19 mouse cellular contexts compared by ENCODE assay signal in the genomic region with DNA sequence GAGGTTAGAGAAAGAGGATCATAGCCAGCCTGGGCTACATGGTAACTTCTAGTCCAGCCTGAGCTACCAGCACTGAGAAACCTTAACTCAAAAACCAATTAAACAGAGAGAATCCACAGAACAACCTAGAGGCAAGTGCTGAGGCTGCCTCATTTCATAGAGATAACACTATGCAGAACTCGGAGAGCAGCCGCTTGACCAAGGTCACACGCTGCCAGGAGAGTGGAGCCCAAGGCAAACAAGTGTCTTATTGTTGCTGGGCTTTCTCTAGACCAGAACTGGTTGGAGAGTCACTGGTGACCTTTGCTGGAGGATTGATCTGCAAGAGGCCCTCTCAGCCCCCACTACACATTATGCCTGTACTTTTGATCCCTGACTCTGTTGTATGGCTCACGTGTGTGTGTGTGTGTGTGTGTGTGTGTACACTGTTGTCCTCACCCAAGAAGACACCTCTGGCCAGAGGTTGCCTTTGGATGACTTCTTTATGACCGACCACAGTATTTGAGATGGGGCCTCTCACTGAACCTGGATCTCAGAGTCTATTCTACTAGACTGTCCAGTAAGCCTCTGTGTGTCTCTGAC. TPM values are rescaled to one million over a fixed set of nuclear protein-coding genes. Genes with fewer than 3 reads are reported as not detected.
DNase-seq lines count a peak whose midpoint lies in the region; ATAC-seq and TF ChIP-seq lines count a peak whose summit lies in the region.
"Had no signal": no experiment of that assay in that cellular context is flagged by ENCODE, and none has a peak within 500 bp of the region (broad histone marks: within the 10 kb centered on the region; RNA-seq: fewer than 3 reads in every experiment).

No protein-coding gene starts in this region.

- no peak for ATAC-seq in hindbrain, embryonic 13.5 days (ENCODE audit: low FRiP score)
- ATAC-seq in hindbrain, embryonic 11.5 days (ENCODE audit: low FRiP score), result no peak
- ATAC-seq in stomach, embryonic 14.5 days (ENCODE audit: insufficient number of reproducible peaks, insufficient read depth, low FRiP score, low read depth), result 0 out of 2 replicates have a peak, but pooled peaks have one; percentile 14
- ATAC-seq in stomach, postnatal 0 days (ENCODE audit: low FRiP score, low TSS enrichment), result no peak
- ATAC-seq: activated CD4-positive, CD25-positive, alpha-beta regulatory T cell, adult 4 months had no signal

- no peak overlapping the region for H3K4me2 ChIP-seq in hindbrain, embryonic 13.5 days
- no peak overlapping the region for H3K4me2 ChIP-seq in hindbrain, embryonic 11.5 days (replicated peaks; ENCODE audit: low read depth, low read length)
- no peak overlapping the region for H3K4me2 ChIP-seq in stomach, embryonic 14.5 days (replicated peaks; ENCODE audit: low read depth, low read length)
- no peak overlapping the region for H3K4me2 ChIP-seq in stomach, postnatal 0 days (replicated peaks; ENCODE audit: low read depth)
- H3K4me2 ChIP-seq: embryonic facial prominence, embryonic 15.5 days; hindbrain, embryonic 14.5 days; limb, embryonic 13.5 days had no signal

- H3K36me3 ChIP-seq in hindbrain, embryonic 13.5 days, result 0 out of 2 replicates have a peak, but pooled peaks cover under 1% of the 10 kb centered on the region
- no peaks in the 10 kb centered on the region for H3K36me3 ChIP-seq in hindbrain, embryonic 11.5 days (ENCODE audit: control insufficient read depth, insufficient read depth, low read length)
- H3K36me3 ChIP-seq in stomach, embryonic 14.5 days (ENCODE audit: control insufficient read depth, insufficient read depth, low read length), result no peaks in the 10 kb centered on the region; the same call in 1 of the 2 replicates
- no peaks in the 10 kb centered on the region for H3K36me3 ChIP-seq in stomach, postnatal 0 days (ENCODE audit: control insufficient read depth, insufficient read depth, low read length)
- H3K36me3 ChIP-seq: limb, embryonic 13.5 days had no signal

- no peaks in the 10 kb centered on the region for H3K9me3 ChIP-seq in hindbrain, embryonic 13.5 days
- no peaks in the 10 kb centered on the region for H3K9me3 ChIP-seq in hindbrain, embryonic 11.5 days (ENCODE audit: control insufficient read depth, low read length)
- no peaks in the 10 kb centered on the region for H3K9me3 ChIP-seq in stomach, embryonic 14.5 days (ENCODE audit: control insufficient read depth, low read depth, low read length)
- no peaks in the 10 kb centered on the region for H3K9me3 ChIP-seq in stomach, postnatal 0 days (ENCODE audit: control insufficient read depth, low read length)
- H3K9me3 ChIP-seq: embryonic facial prominence, embryonic 15.5 days; limb, embryonic 13.5 days had no signal

- TF ChIP-seq CTCF in cerebellum, adult 2 months (IDR thresholded peaks at IDR 0.05; ENCODE audit: borderline replicate concordance, insufficient read depth, low read depth, low read length), result no peak
- no peak for TF ChIP-seq CTCF in stomach, postnatal 0 days (IDR thresholded peaks at IDR 0.05; ENCODE audit: low read depth)

- no peaks in the 10 kb centered on the region for H3K27me3 ChIP-seq in cerebellum, adult 2 months (ENCODE audit: control insufficient read depth, insufficient read depth, low read length)
- H3K27me3 ChIP-seq in hindbrain, embryonic 13.5 days, result no peaks in the 10 kb centered on the region
- no peaks in the 10 kb centered on the region for H3K27me3 ChIP-seq in hindbrain, embryonic 11.5 days (ENCODE audit: control insufficient read depth, insufficient read depth, low read length)
- no peaks in the 10 kb centered on the region for H3K27me3 ChIP-seq in stomach, embryonic 14.5 days (ENCODE audit: control insufficient read depth, insufficient read depth, low read length)
- H3K27me3 ChIP-seq in stomach, postnatal 0 days (ENCODE audit: control insufficient read depth, insufficient read depth, low read length), result no peaks in the 10 kb centered on the region
- H3K27me3 ChIP-seq: embryonic facial prominence, embryonic 15.5 days; limb, embryonic 13.5 days had no signal

- H3K27ac ChIP-seq in cerebellum, adult 2 months (ENCODE audit: insufficient read depth, low read length), result peak overlapping the region; percentile 22
- peak overlapping the region; percentile 24; the same call in 1 of the 2 replicates for H3K27ac ChIP-seq in hindbrain, embryonic 13.5 days
- H3K27ac ChIP-seq in hindbrain, embryonic 11.5 days (ENCODE audit: low read depth, low read length), result no peak overlapping the region
- no peak overlapping the region for H3K27ac ChIP-seq in stomach, embryonic 14.5 days (ENCODE audit: low read length)
- H3K27ac ChIP-seq in stomach, postnatal 0 days (replicated peaks), result no peak overlapping the region
- H3K27ac ChIP-seq: embryonic facial prominence, embryonic 15.5 days; heart, adult 2 months; hindbrain, embryonic 14.5 days; limb, embryonic 13.5 days had no signal

- no peak for DNase-seq in cerebellum, adult 2 months
- DNase-seq in cerebellum, adult 11 months, result no peak
- no peak for DNase-seq in hindbrain, embryonic 11.5 days (ENCODE audit: low spot score)
- DNase-seq in stomach, postnatal 0 days (ENCODE audit: low spot score), result no peak
- peak; percentile 67 for DNase-seq in testis, postnatal 14 days (ENCODE audit: low spot score)
- no peak for DNase-seq in Muller cell, postnatal 12 days (ENCODE audit: inconsistent ontology term)
- DNase-seq: cerebellum, postnatal 10 days; heart, adult 2 months; kidney, adult 18-20 months; kidney, postnatal 10 days; lung, adult 18-20 months; retina, postnatal 1 day; right cerebral cortex, postnatal 4 days had no signal

- H3K4me3 ChIP-seq in cerebellum, adult 2 months (replicated peaks; ENCODE audit: insufficient read depth, low read depth, low read length), result no peak overlapping the region
- H3K4me3 ChIP-seq in hindbrain, embryonic 13.5 days, result no peak overlapping the region
- H3K4me3 ChIP-seq in hindbrain, embryonic 11.5 days (ENCODE audit: low read depth, low read length), result no peak overlapping the region
- no peak overlapping the region for H3K4me3 ChIP-seq in stomach, embryonic 14.5 days (ENCODE audit: low read depth, low read length)
- no peak overlapping the region for H3K4me3 ChIP-seq in stomach, postnatal 0 days (ENCODE audit: low read depth, low read length)
- H3K4me3 ChIP-seq: embryonic facial prominence, embryonic 15.5 days; heart, adult 2 months; limb, embryonic 13.5 days had no signal

- peaks cover 33% of the 10 kb centered on the region for H3K4me1 ChIP-seq in cerebellum, adult 2 months (ENCODE audit: control insufficient read depth, insufficient read depth, low read length)
- peaks cover 78% of the 10 kb centered on the region for H3K4me1 ChIP-seq in hindbrain, embryonic 13.5 days (replicated peaks)
- H3K4me1 ChIP-seq in hindbrain, embryonic 11.5 days (replicated peaks; ENCODE audit: control insufficient read depth, insufficient read depth, low read length), result peaks cover 18% of the 10 kb centered on the region
- H3K4me1 ChIP-seq in stomach, embryonic 14.5 days (ENCODE audit: control insufficient read depth, insufficient read depth, low read length), result peaks cover 7% of the 10 kb centered on the region; the same call in 1 of the 2 replicates
- no peaks in the 10 kb centered on the region for H3K4me1 ChIP-seq in stomach, postnatal 0 days (replicated peaks; ENCODE audit: control insufficient read depth, insufficient read depth)

- no peak for TF ChIP-seq EP300 in stomach, postnatal 0 days (optimal IDR thresholded peaks at IDR 0.05)

- WGBS in cerebellum, adult 2 months, result 85% methylated on average over 5 of the region's 5 CpGs
- WGBS in hindbrain, embryonic 13.5 days, result 85% methylated on average over 5 of the region's 5 CpGs
- 83% methylated on average over 5 of the region's 5 CpGs for WGBS in hindbrain, embryonic 11.5 days
- WGBS in stomach, embryonic 14.5 days, result 70% methylated on average over 5 of the region's 5 CpGs
- WGBS in stomach, postnatal 0 days, result 69% methylated on average over 5 of the region's 5 CpGs

- H3K9ac ChIP-seq in hindbrain, embryonic 13.5 days, result no peak overlapping the region
- no peak overlapping the region for H3K9ac ChIP-seq in hindbrain, embryonic 11.5 days (ENCODE audit: low read depth, low read length)
- H3K9ac ChIP-seq in stomach, embryonic 14.5 days (replicated peaks; ENCODE audit: low read depth, low read length), result no peak overlapping the region
- H3K9ac ChIP-seq in stomach, postnatal 0 days (ENCODE audit: low read length), result no peak overlapping the region
- H3K9ac ChIP-seq: embryonic facial prominence, embryonic 15.5 days; hindbrain, embryonic 14.5 days; limb, embryonic 13.5 days had no signal

- no peak for TF ChIP-seq POLR2A in cerebellum, adult 2 months (IDR thresholded peaks at IDR 0.05; ENCODE audit: borderline replicate concordance, insufficient read depth, low read length)

RNA-seq across cellular contexts. Expression of gene Gprc5b, which starts 5.6 kb away (rescaled TPM):
- polyA plus RNA-seq in cerebellum, adult 2 months (2012; rRNA removed), result 339 and 347 TPM in 2 replicates
- polyA plus RNA-seq in hindbrain, embryonic 13.5 days (2015; fragmentation: Nextera tagmentation; extraction: Ambion mirVana), result 7.9 and 8.1 TPM in 2 replicates
- 27.2 and 30.3 TPM in 2 replicates for polyA plus RNA-seq in hindbrain, embryonic 11.5 days (2014; fragmentation: Nextera tagmentation; extraction: Ambion mirVana)
- polyA plus RNA-seq in stomach, embryonic 14.5 days (2014; fragmentation: Nextera tagmentation; extraction: Ambion mirVana), result 7.0 TPM in 2 replicates
- polyA plus RNA-seq in stomach, postnatal 0 days (2015; fragmentation: Nextera tagmentation; extraction: Ambion mirVana), result 0.96 and 1.5 TPM in 2 replicates

Comparison
In these comparisons a context has a peak if more than half of its experiments do, and no peak if none do; other contexts are left out.
1. H3K27ac ChIP-seq: peak in cerebellum, adult 2 months (single experiment) and hindbrain, embryonic 13.5 days (single experiment); none in hindbrain, embryonic 11.5 days (single experiment), stomach, embryonic 14.5 days (single experiment) and stomach, postnatal 0 days (single experiment).
2. RNA of gene Gprc5b, which starts 5.6 kb away (polyA plus RNA-seq): 339 to 347 TPM in cerebellum, adult 2 months; 27.2 to 30.3 TPM in hindbrain, embryonic 11.5 days, 7.9 to 8.1 TPM in hindbrain, embryonic 13.5 days, 7.0 TPM in stomach, embryonic 14.5 days and 0.96 to 1.5 TPM in stomach, postnatal 0 days; every median in the first group is over 10 times any median in the second.